Mouse (Mus musculus) layer of hippocampus, adult 8-10 months (tissue): Measurements from ENCODE around the gene Gprin2. TPM values are rescaled to one million over a fixed set of nuclear protein-coding genes. Genes with fewer than 3 reads are reported as not detected.

Experiments
- DNase-seq, 2 experiments: peaks; one replicate each; pipeline ENCODE4 v3.0.0; 2022; ENCODE audit warnings: low spot score in 2 of 2
- total RNA-seq, 4 experiments: library from RNA; stranded (reverse); gene quantifications; 2 replicates each; pipeline ENCODE4 v1.2.4; 2022

The Gprin2 gene
- 1 to 10 TPM; 1.2 to 3.0 (median 2.2) TPM for total RNA-seq

DNA sequence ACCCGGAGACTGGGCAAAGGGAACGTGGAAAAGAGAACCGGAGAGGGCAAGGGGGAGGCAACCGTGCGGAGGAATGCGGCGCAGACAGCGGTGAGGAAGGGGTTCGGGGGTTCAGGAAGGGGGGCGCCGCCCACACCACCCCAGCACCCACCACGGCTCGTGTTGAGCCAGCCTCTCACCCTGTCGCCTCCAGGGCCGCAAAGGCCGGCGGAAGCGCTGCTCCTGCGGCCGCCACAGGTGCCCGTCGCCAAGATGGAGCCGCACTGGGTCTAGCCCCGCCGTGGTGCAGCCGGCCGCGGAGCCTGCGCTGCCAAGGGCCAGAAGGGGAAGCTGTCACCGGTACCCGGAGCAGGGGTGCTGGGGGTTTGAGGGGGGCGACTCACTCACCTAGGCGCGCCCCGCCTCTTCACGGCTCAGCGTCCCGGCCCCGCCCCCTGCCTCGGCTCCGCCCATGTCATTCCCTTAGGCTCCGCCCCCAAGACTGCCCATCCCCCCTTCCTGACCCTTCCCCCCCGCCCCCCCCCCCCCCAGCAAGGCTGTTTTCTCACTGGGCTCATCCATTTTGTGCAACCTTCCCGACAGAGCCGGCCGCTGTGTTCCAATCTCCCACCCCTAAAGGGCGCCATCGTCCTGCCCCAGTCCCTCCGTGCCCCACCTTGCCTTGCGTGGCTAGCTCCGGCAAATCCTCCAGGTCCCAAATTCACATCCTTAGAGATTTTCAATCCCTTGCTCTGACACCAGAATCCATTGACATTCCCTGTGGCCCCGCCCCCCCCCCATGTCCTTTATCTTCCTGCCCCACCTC lies at the start of gene Gprin2:
TSS of gene Gprin2 (minus strand) at position 423 of the 805 bp plus-strand sequence.
- no peak for DNase-seq

DNA sequence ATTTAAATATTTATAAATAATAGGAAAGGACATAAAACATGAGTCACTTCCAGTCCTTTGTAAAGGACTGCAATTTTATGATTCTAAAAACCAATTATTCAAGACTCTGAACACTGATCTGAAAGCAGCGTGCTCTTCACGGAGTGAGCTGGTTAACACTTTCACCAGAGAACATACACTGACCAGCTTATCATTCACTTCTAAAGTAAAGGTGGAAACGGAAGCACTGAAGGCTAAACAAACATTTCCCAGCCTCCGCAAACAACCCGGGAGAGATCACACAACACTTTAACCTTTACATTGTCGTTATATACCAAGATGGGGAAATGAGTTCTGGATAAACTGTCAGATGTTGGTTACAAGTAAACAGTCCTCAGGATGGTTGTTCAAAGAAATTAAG lies 39.2 kb upstream of the Gprin2 start:
- no peak for DNase-seq

- DNase-seq, result no peak
Observed at GRCm38 (mm10) chr14:34240263-34240662, 38.8 kb upstream of the Gprin2 start.

DNA sequence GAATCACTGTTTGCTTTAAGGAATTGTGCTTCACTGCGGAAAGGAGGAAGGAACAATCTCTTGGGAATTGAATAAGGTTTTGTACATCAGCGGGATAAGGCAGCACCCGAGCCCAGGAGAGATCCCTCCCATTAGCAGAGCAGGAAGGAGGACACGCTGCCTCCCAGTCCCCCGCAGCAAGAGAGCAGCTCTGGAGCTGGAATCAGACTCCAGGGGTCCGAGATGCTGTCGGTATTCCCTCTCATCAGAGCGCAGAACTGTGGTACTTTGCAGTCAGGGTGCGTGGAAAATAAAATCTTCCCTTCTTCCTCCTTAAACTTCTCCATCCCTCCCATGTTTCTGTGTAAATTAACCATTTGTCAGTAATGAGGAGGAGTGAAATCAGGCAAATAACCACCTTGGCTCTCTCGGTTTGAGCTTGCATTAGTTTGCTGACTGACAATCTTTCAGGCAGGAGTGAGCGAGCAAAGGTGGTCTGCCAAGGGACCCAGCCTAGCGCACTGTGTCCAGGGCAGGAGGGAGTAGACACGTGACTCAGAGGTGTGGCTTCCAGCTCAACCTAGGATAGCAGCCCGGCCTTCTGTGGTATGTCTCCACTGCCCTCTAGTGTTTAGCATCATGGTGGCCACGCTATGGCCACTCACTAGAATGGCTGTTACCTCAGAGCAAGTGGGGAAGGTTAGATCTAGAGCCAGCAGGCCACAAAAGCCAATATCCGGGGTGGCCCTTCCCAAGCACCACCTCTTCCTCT lies 33.4 kb upstream of the Gprin2 start:
- peak; percentile 21 to 25 for DNase-seq

GRCm38 (mm10) chr14:34233846-34234245 lies 32.4 kb upstream of the Gprin2 start:
- DNase-seq, result no peak

- DNase-seq, result no peak
Observed at GRCm38 (mm10) chr14:34232866-34233680, 31.6 kb upstream of the Gprin2 start.

DNA sequence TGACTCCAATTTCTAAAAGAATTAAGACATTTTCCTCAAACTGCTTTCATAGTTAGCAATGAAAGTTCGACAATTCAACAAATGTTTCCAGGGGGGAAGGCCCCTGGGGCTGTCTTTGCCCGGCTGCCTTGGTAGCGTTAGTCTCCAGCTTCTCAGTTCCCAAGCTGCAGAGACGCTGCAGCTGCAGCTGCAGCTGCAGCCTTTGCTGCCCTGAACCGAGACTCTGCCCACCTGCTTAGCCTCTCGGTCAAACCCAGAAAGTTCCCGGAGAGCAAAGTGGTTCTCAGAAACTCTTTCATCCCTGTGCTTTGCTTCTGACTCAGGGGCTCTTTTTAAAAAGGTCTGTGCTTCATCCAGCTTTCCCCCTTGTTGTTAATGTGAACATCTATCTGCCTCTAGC lies 30.9 kb upstream of the Gprin2 start:
- DNase-seq, result no peak

DNA sequence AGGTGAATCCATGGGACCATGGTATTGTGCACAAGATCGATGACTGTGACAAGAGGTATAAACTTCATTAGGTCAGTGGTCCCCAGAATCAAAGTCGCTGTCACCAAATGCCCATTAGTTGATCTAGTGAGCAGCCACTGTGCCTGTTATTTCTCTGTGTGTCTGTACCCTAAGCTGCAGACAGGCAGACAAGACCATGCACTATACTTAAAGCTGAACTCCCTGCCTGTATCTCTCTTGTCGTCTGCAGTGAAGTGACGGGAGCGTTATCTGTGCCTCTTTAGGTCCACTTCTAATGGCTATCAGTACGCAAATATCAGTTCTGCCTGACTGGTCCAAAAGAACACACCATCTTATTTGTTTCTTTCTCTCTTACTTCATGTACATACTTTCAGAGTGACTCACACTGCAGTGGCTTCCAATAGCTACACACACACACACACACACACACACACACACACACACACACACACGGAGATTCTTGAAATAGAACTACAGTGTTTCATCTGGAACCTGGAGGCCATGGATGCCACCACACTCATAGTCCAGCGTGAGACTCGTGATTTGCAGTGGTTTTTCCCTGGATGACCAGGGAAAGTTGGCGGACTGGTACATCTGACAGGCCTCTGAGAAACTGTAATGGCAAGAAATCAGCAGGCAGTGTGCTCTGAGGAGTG lies 27.5 kb upstream of the Gprin2 start:
- DNase-seq, result no peak

DNA sequence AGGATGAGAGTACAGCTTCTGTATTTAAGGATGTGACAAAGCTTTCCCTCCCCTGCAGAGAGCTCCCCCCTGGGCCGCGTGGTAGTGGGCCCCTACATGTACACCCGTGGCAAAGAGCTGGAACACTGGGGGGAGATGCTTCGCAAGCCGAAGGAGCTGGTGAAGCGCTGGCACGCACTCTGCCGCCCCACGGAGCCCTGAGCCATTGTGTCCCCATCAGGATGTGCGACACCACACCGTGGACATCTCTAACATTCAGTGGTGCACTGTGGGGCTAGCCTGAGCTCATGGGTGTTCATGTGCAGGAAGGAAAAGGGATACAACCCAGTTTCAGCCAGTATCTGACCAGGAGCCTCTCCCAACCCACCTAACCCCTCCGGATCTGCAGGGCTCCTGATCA lies 26.5 kb upstream of the Gprin2 start:
- no peak for DNase-seq

GRCm38 (mm10) chr14:34226566-34226965 lies 25.1 kb upstream of the Gprin2 start:
- no peak for DNase-seq

GRCm38 (mm10) chr14:34225986-34226385 lies 24.5 kb upstream of the Gprin2 start:
- no peak for DNase-seq

GRCm38 (mm10) chr14:34223362-34223898 lies 22.0 kb upstream of the Gprin2 start:
- DNase-seq, result no peak

GRCm38 (mm10) chr14:34221416-34222077 lies 20.1 kb upstream of the Gprin2 start:
- DNase-seq, result no peak

- DNase-seq, result no peak
Observed at GRCm38 (mm10) chr14:34220426-34220825, 19.0 kb upstream of the Gprin2 start.

DNA sequence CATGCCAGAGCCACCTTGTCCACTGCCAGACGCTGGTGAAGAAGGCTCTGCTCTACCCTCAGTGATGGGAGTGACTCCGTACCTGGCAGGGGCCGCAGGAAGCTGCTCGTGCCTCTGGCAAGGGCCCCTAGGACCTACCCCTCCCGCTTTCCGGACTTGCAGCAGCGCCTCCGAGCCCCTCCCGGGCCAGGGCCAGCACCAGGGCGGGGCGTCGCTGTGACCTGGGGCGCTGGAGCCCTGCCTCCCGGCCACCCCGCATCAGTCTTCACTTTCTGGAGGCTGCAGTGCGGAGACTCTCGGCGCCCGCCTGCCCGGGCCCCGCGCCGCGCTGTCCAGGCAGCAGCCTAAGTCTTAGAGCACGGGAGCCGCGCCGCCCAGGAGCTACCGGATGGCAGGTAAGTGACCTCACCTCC lies 18.3 kb upstream of the Gprin2 start:
- no peak for DNase-seq

GRCm38 (mm10) chr14:34219295-34219694 lies 17.8 kb upstream of the Gprin2 start, which contains the start of gene Syt15:
Gene Syt15 (plus strand): TSS chr14:34219595.
- no peak for DNase-seq

DNA sequence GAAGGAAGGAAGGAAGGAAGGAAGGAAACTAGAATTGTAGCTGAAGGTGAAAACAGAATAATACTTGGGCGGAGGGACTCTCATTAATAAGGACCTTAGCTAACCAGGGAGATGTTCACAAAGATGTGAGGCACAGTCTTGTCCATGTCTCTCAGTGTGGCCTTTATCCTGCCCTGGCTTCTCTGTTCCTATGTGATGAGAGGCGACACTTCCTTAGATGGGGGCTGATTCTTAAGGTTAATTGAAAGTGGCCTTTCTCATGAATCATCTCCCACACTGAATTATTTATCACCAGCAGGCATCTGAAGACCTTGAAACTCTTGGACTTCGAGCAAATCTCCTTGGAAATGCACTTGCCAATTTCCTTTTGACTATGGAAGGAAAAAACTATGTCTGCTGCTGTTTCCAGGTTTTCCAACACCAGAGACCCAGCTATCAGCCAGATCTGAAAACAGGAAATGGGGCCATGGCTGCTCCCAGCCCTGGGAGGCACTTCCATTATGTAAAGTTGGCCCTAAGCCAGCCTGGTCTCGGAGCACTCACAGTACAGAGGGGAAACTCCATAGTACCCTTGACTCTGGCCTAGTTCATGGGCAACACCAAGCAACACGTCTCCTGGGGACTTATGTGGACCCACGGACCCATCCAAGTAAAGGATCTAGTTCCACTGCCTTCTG lies 14.1 kb upstream of the Gprin2 start:
- no peak for DNase-seq

DNA sequence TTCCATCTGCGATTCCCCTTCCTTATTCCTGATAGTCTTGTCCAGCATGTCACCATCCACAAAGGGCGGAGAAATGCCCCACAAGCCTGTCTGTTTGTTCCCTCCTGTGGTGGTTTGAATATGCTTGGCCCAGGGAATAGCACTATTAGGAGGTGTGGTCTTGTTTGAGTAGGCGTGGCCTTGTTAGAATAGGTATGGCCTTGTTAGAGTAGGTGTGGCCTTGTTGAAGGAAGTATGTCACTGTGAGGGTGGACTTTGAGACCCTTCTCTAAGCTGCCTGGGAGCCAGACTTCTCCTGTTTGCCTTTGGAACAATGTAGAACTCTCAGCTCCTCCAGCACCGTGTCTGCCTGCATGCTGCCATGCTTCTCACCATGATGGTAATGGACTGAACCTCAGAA lies 8.5 kb upstream of the Gprin2 start:
- no peak for DNase-seq

DNA sequence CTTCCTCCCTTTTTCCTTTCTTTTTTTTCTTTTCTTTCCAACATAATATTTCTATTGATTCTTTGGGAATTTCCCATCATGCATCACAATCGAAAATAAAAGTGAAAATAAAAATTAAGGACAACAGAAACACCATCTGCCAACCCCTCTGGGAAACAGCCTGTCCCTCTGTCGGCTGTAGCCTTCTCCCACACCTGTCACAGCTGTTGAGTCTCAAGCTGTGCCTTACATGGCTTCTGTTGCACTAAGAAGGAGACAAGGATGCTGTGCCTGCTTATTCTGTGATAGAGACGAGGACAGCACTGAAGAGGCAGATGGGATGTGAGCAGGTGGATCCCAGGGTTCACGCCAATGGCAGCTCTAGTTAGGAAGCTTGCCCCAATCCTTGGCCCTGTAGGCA lies 7.6 kb upstream of the Gprin2 start:
- no peak for DNase-seq

DNA sequence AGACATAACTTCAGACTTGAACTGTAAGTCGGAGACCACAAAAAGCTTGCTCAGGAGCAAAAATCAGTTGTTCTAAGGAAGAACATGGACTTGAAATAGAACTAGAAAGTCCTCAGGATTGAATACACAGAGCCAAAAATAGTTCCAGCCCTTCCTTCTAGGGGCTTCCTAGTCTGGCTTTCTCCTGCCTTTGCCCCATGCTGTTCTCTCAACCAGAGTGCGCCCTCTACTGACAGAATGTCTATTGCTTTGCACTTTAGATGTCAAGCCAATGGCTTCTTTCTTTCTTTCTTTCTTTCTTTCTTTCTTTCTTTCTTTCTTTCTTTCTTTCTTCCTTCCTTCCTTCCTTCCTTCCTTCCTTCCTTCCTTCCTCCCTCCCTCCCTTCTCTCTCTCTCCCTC lies 7.2 kb upstream of the Gprin2 start:
- no peak for DNase-seq
